Mouse (Mus musculus) gonadal fat pad, adult 2 months (tissue): ENCODE measurements around the gene Ccdc88c. TPM values are rescaled to one million over a fixed set of nuclear protein-coding genes. Genes with fewer than 3 reads are reported as not detected.
"Not testable (repeated sequence)": the region's sequence is repeated elsewhere in the genome, so short reads cannot be mapped to it uniquely, and the experiment has no call there.

ENCODE experiments used
- DNase-seq: peaks from one replicate; pipeline ENCODE4 v3.0.0-alpha.2; 2012; ENCODE audit warnings: low read depth
- polyA plus RNA-seq: library from polyadenylated mRNA; depleted of rRNA; stranded (reverse); fragments of >200 nt; gene quantifications from 2 replicates; pipeline ENCODE4 v1.2.3, GENCODE M21; 2012

The Ccdc88c gene
- polyA plus RNA-seq, 1 experiment, result 5.8 TPM

- no peak for DNase-seq
These were observed 12.4 kb downstream of the Ccdc88c start for GRCm38 (mm10) chr12:101016412-101016928.

GRCm38 (mm10) chr12:101015926-101016325 lies 12.9 kb downstream of the Ccdc88c start:
- no peak for DNase-seq

GRCm38 (mm10) chr12:101015165-101015560 lies 13.7 kb downstream of the Ccdc88c start:
- DNase-seq, result no peak

GRCm38 (mm10) chr12:101014549-101015164 lies 14.2 kb downstream of the Ccdc88c start:
- no peak for DNase-seq

GRCm38 (mm10) chr12:101013668-101014067 lies 15.2 kb downstream of the Ccdc88c start:
- not testable (repeated sequence) for DNase-seq

GRCm38 (mm10) chr12:101013078-101013665 lies 15.7 kb downstream of the Ccdc88c start:
- DNase-seq, result no peak

- no peak for DNase-seq
These were observed 16.4 kb downstream of the Ccdc88c start for GRCm38 (mm10) chr12:101012197-101013077.

GRCm38 (mm10) chr12:101011017-101011416 lies 17.8 kb downstream of the Ccdc88c start:
- no peak for DNase-seq

- DNase-seq, result no peak
These were observed 18.5 kb downstream of the Ccdc88c start for GRCm38 (mm10) chr12:101010148-101010920.

- no peak for DNase-seq
These were observed 19.6 kb downstream of the Ccdc88c start for GRCm38 (mm10) chr12:101009225-101009624.

- DNase-seq, result no peak
These were observed 20.2 kb downstream of the Ccdc88c start for GRCm38 (mm10) chr12:101008648-101009047.

- no peak for DNase-seq
These were observed 20.8 kb downstream of the Ccdc88c start for GRCm38 (mm10) chr12:101007968-101008481.

- DNase-seq, result no peak
These were observed 21.4 kb downstream of the Ccdc88c start for GRCm38 (mm10) chr12:101007427-101007826.

- DNase-seq, result no peak
These were observed 23.0 kb downstream of the Ccdc88c start for GRCm38 (mm10) chr12:101005665-101006420.

GRCm38 (mm10) chr12:101004982-101005381 lies 23.9 kb downstream of the Ccdc88c start:
- DNase-seq, result no peak

- DNase-seq, result no peak
These were observed 25.9 kb downstream of the Ccdc88c start for GRCm38 (mm10) chr12:101002801-101003513.

GRCm38 (mm10) chr12:100999061-100999954 lies 29.5 kb downstream of the Ccdc88c start:
- DNase-seq, result no peak

- no peak for DNase-seq
These were observed 30.3 kb downstream of the Ccdc88c start for GRCm38 (mm10) chr12:100998564-100998962.
